Mouse (Mus musculus) midbrain, postnatal 0 days (tissue): Measurements from ENCODE around the gene Cbln1. TPM values are rescaled to one million over a fixed set of nuclear protein-coding genes. Genes with fewer than 3 reads are reported as not detected.

Source experiments
- ATAC-seq: fragments of 200-750 bp; cut with Nextera tagmentation; 2 replicates; pipeline ENCODE4 v1.8.0; 2017; ENCODE audit warnings: moderate number of reproducible peaks, mild to moderate bottlenecking, moderate TSS enrichment, moderate library complexity; ENCODE audit not compliant: low FRiP score
- DNase-seq: peaks from one replicate; pipeline ENCODE4 v3.0.0-alpha.2; 2015; ENCODE audit warnings: low spot score
- H3K27ac ChIP-seq: fragments of 300-500 bp; sonication (generic); 2 replicates; pipeline ENCODE4 v1.5.1; 2014; ENCODE audit warnings: low read depth, mild to moderate bottlenecking, low read length, mixed read lengths
- H3K27me3 ChIP-seq: fragments of 300-500 bp; sonication (generic); 2 replicates; pipeline ENCODE4 v1.6.1; 2014; ENCODE audit warnings: low read length, control low read depth, mixed read lengths; ENCODE audit not compliant: insufficient read depth
- H3K36me3 ChIP-seq: fragments of 300-500 bp; sonication (generic); 2 replicates; pipeline ENCODE4 v1.6.1; 2014; ENCODE audit warnings: low read length, control low read depth, mixed read lengths; ENCODE audit not compliant: insufficient read depth
- H3K4me1 ChIP-seq: fragments of 300-500 bp; sonication (generic); 2 replicates; pipeline ENCODE4 v1.6.1; 2014; ENCODE audit warnings: mild to moderate bottlenecking, control low read depth, antibody characterized with exemption, low read length, mixed read lengths; ENCODE audit not compliant: insufficient read depth
- H3K4me2 ChIP-seq: fragments of 300-500 bp; sonication (generic); 2 replicates; pipeline ENCODE4 v1.6.1; 2014; ENCODE audit warnings: low read depth, mild to moderate bottlenecking, low read length, mixed read lengths; ENCODE audit not compliant: poor library complexity, severe bottlenecking
- H3K4me3 ChIP-seq: fragments of 300-500 bp; sonication (generic); 2 replicates; pipeline ENCODE4 v1.5.1; 2014; ENCODE audit warnings: low read depth, mild to moderate bottlenecking, low read length, moderate library complexity
- H3K9ac ChIP-seq: fragments of 300-500 bp; sonication (generic); replicated peaks from 2 replicates; pipeline ENCODE4 v1.6.1; 2014; ENCODE audit warnings: mild to moderate bottlenecking, low read length, moderate library complexity, mixed read lengths; ENCODE audit not compliant: poor library complexity, severe bottlenecking
- H3K9me3 ChIP-seq: fragments of 300-500 bp; sonication (generic); 2 replicates; pipeline ENCODE4 v1.6.1; 2016; ENCODE audit warnings: low read length, control low read depth
- CTCF ChIP-seq: IDR thresholded peaks from 2 replicates; pipeline ENCODE4 v1.5.1; 2016; ENCODE audit warnings: antibody characterized with exemption, mild to moderate bottlenecking
- WGBS: fragments of 180-500 bp; shearing (Covaris S2); extraction: QIAGEN DNeasy Blood & Tissue Kit; methylation state at CpG from one replicate; pipeline ENCODE4 v1.1.7; 2014; 5-methylcytosine and 5-hydroxymethylcytosine counted together
- polyA plus RNA-seq: library from polyadenylated mRNA; unstranded; fragments of >200 nt; fragmentation: Nextera tagmentation; extraction: Ambion mirVana; gene quantifications from 2 replicates; pipeline ENCODE4 v1.2.1, GENCODE M21; 2015
- total RNA-seq: library from RNA; depleted of rRNA; stranded (reverse); fragments of >200 nt; gene quantifications from 2 replicates; pipeline ENCODE4 v1.2.3, GENCODE M21; 2014

The Cbln1 gene
- total and polyA plus RNA-seq, 2 experiments from 2014 or later, result 24.0 to 77.3 TPM

- no peak overlapping the region for H3K4me2 ChIP-seq
- no peaks in the 10 kb centered on the region for H3K9me3 ChIP-seq
- no peak for ATAC-seq
- H3K27me3 ChIP-seq, result no peaks in the 10 kb centered on the region
- H3K4me1 ChIP-seq, result no peaks in the 10 kb centered on the region
- no peak overlapping the region for H3K4me3 ChIP-seq
- no peak for DNase-seq
- H3K36me3 ChIP-seq, result no peaks in the 10 kb centered on the region
- WGBS, result 88% methylated on average over 1 of the region's 1 CpGs
- H3K27ac ChIP-seq, result no peak overlapping the region
- no peak overlapping the region for H3K9ac ChIP-seq
- no peak for TF ChIP-seq CTCF
Observed at GRCm38 (mm10) chr8:87481396-87481795, 9.0 kb upstream of the Cbln1 start.

DNA sequence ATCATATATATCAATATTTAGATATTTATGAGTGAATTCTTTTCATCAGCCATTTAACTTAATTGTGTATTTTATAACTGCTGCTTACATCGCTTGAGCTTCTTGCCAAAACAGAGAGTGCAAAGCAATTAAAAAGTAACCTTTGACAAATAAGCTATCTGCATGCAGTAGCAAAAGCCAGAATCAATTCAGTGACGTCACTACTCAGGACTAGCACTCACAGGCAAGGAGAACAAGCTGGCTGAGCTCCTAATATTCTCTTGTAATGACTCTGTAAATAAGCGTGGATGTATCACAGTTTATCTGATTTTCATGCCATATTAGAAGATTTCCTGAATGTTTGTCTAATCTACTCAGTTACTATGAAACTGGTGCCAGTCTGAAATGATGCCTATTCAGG, 5.8 kb upstream of the Cbln1 start:
- WGBS, result 67% methylated on average over 3 of the region's 3 CpGs
- Histone ChIP-seq H3K4me2 (no peak overlapping the region), H3K9ac (no peak overlapping the region), H3K27ac (no peak overlapping the region), H3K9me3 (no peaks in the 10 kb centered on the region), H3K36me3 (no peaks in the 10 kb centered on the region), H3K27me3 (peaks cover 14% of the 10 kb centered on the region; the same call in 1 of the 2 replicates), H3K4me3 (no peak overlapping the region), H3K4me1 (no peaks in the 10 kb centered on the region)
- DNase-seq (no peak), ATAC-seq (no peak)
- TF ChIP-seq CTCF, result no peak

DNA sequence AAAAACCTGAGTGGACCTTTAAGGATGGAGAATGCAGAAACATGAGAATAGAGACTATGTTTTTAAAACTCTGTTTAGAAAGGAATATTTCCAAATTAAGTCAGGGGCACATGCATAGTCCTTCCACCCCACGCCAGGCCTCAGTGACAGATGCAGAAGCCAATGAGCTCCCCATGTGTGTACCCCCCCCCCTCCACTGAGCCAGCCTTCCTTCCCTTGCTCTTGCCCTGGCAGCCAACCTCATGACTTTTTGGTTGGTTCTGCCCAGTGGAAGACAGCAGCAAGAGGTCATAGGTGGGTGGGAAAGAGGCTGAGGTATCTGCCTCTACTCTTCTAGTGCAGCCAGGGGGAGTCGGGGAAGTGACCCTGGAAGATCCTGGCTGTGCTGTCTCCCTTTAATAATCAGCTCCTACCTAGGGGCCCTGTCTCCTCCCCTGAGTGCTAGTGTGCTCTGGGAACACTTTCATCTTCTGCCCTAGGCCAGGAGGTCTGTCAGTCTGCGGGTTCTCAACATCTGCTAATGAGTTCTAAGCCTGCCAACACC, 4.8 kb upstream of the Cbln1 start:
- H3K4me3 ChIP-seq, result no peak overlapping the region
- 68% methylated on average over 3 of the region's 3 CpGs for WGBS
- no peak overlapping the region for H3K27ac ChIP-seq
- no peak overlapping the region for H3K9ac ChIP-seq
- peaks cover 21% of the 10 kb centered on the region; the same call in 1 of the 2 replicates for H3K27me3 ChIP-seq
- no peaks in the 10 kb centered on the region for H3K4me1 ChIP-seq
- H3K4me2 ChIP-seq, result no peak overlapping the region
- ATAC-seq (no peak), DNase-seq (no peak)
- no peaks in the 10 kb centered on the region for H3K36me3 ChIP-seq
- no peak for TF ChIP-seq CTCF
- H3K9me3 ChIP-seq, result no peaks in the 10 kb centered on the region

GRCm38 (mm10) chr8:87475551-87475950, 3.1 kb upstream of the Cbln1 start:
- no peak for TF ChIP-seq CTCF
- H3K4me2 ChIP-seq, result no peak overlapping the region
- peaks cover 35% of the 10 kb centered on the region for H3K27me3 ChIP-seq
- peaks cover 9% of the 10 kb centered on the region for H3K4me1 ChIP-seq
- no peaks in the 10 kb centered on the region for H3K9me3 ChIP-seq
- ATAC-seq, result no peak
- 26% methylated on average over 3 of the region's 3 CpGs for WGBS
- H3K9ac ChIP-seq, result no peak overlapping the region
- H3K4me3 ChIP-seq, result no peak overlapping the region
- no peak overlapping the region for H3K27ac ChIP-seq
- peak; percentile 66 for DNase-seq
- H3K36me3 ChIP-seq, result no peaks in the 10 kb centered on the region

GRCm38 (mm10) chr8:87474379-87474778, 2.0 kb upstream of the Cbln1 start:
- Histone ChIP-seq H3K9me3 (no peaks in the 10 kb centered on the region), H3K27me3 (peaks cover 43% of the 10 kb centered on the region), H3K4me2 (0 out of 2 replicates have a peak overlapping the region, but pooled peaks have one; percentile 91), H3K9ac (no peak overlapping the region), H3K4me3 (no peak overlapping the region), H3K36me3 (no peaks in the 10 kb centered on the region), H3K4me1 (peaks cover 11% of the 10 kb centered on the region), H3K27ac (no peak overlapping the region)
- TF ChIP-seq CTCF, result no peak
- ATAC-seq (no peak), DNase-seq (no peak)
- 49% methylated on average over 8 of the region's 8 CpGs for WGBS

- peak; percentile 56 for TF ChIP-seq CTCF
- Histone ChIP-seq H3K9me3 (no peaks in the 10 kb centered on the region), H3K9ac (no peak overlapping the region), H3K36me3 (no peaks in the 10 kb centered on the region), H3K4me3 (peak overlapping the region; percentile 58), H3K27ac (no peak overlapping the region), H3K4me2 (peak overlapping the region; percentile 91; the same call in 1 of the 2 replicates), H3K27me3 (peaks cover 46% of the 10 kb centered on the region), H3K4me1 (peaks cover 11% of the 10 kb centered on the region)
- DNase-seq, result peak; percentile 35
- ATAC-seq, result no peak
- WGBS, result 35% methylated on average over 2 of the region's 2 CpGs
Observed at GRCm38 (mm10) chr8:87473940-87474339, 1.5 kb upstream of the Cbln1 start.
